Mouse (Mus musculus): Measurements from ENCODE around the gene Gpc1. TPM values are rescaled to one million over a fixed set of nuclear protein-coding genes. Genes with fewer than 3 reads are reported as not detected.

The Gpc1 gene
- polyA plus RNA-seq, 1 experiment from 2014 or later, result 61.3 TPM

DNA sequence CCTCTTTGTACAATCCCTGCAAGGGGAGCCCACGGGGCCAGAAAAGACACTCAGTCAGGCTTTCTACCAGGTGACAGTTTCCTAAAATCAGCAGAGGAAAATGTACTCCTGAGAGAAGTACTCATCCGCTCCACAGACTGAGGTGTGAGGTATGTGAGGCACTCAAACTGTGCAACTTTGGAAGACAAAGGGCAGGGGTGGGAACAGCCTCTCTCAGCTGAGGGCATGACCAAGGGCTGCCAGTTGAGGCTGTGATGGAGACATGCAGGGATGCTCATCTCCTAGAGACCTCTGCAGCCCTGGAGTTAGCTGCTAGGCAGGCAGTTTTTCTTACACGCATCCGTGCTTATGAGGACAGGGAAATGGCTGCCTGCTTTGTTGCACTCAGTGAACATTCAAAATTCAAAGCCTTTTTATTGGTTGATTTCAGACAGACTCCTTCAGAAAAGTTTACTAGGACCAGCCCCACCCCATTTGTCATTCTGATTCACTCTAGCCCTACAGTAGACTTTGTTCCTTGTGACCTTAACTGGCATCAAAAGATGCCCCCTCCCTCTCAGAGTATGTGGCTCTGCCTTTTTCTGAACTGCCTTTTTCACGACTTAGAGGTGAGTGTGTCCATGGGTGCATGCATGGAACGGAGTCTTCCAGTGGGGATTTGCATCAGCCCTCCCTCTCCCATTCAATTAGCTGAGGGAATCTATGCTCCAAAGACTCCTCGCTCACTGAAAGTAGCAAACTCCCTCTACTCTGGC, 57.6 kb downstream of the Gpc1 start:
- H3K4me1 ChIP-seq (replicated peaks), result no peaks in the 10 kb centered on the region
- no peaks in the 10 kb centered on the region for H3K9me3 ChIP-seq (replicated peaks)
- H3K4me3 ChIP-seq, result no peak overlapping the region
- no peak overlapping the region for H3K4me2 ChIP-seq
- H3K27ac ChIP-seq, result no peak overlapping the region
- no peak for ATAC-seq (replicated peaks; ENCODE audit: insufficient number of reproducible peaks, insufficient read depth, low FRiP score, low read depth)
- no peak overlapping the region for H3K9ac ChIP-seq
- H3K36me3 ChIP-seq, result no peaks in the 10 kb centered on the region
- 68% methylated on average over 7 of the region's 7 CpGs for WGBS
- peaks cover 5% of the 10 kb centered on the region; the same call in 1 of the 2 replicates for H3K27me3 ChIP-seq

DNA sequence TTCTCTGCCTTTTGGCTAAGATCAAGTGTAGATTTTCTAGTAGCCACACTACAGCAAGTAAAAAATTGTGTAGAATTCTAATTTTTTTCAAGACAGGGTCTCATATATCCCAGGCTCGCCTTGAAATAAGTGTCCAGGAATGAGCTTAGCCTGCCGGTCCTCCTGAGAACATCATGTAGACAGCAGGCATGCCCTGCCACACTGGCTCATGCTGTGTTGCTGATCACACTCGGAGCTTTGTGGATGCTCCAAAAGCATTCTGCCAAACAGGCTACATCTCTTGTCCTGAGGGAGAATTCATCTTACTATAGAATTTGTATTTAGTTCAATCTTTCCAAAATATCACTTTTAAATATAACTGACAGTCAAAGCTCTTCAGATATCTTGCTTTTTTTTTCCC, 61.3 kb downstream of the Gpc1 start:
- ATAC-seq (replicated peaks; ENCODE audit: insufficient number of reproducible peaks, insufficient read depth, low FRiP score, low read depth), result no peak
- no peaks in the 10 kb centered on the region for H3K9me3 ChIP-seq (replicated peaks)
- WGBS, result 59% methylated on average over 3 of the region's 3 CpGs

DNA sequence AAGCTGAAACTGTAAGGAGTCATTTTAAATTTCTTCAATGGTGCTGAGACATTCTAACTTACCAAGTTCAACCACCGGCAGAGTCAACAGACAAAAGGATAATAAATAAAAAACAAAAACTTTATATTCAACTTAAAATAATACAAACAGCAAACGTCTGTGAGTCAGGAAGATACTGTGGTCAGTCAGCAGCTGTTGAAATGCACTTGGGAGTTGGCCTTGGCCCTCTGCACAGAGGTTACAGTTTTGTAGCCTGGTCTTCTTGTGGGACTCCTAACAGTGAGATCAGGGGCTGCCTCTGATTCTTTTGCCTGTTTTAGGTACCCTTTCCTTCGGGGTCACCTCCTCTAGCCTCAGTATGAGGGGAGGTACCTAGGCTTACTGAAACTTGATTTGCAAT, 62.5 kb downstream of the Gpc1 start:
- H3K4me3 ChIP-seq, result no peak overlapping the region
- no peaks in the 10 kb centered on the region for H3K36me3 ChIP-seq
- ATAC-seq (replicated peaks; ENCODE audit: insufficient number of reproducible peaks, insufficient read depth, low FRiP score, low read depth), result no peak
- H3K27me3 ChIP-seq, result 0 out of 2 replicates have a peak, but pooled peaks cover 8% of the 10 kb centered on the region
- no peaks in the 10 kb centered on the region for H3K9me3 ChIP-seq (replicated peaks)
- no peak overlapping the region for H3K4me2 ChIP-seq
- no peak overlapping the region for H3K9ac ChIP-seq
- 61% methylated on average over 3 of the region's 3 CpGs for WGBS
- H3K27ac ChIP-seq, result no peak overlapping the region
- no peaks in the 10 kb centered on the region for H3K4me1 ChIP-seq (replicated peaks)

More for the DNA sequence above, 61.3 kb downstream of the Gpc1 start:
- Histone ChIP-seq H3K27ac (no peak overlapping the region), H3K27me3 (0 out of 2 replicates have a peak, but pooled peaks cover 3% of the 10 kb centered on the region), H3K4me1 (replicated peaks) (no peaks in the 10 kb centered on the region), H3K9ac (no peak overlapping the region), H3K4me3 (no peak overlapping the region), H3K36me3 (no peaks in the 10 kb centered on the region), H3K4me2 (no peak overlapping the region)

DNA sequence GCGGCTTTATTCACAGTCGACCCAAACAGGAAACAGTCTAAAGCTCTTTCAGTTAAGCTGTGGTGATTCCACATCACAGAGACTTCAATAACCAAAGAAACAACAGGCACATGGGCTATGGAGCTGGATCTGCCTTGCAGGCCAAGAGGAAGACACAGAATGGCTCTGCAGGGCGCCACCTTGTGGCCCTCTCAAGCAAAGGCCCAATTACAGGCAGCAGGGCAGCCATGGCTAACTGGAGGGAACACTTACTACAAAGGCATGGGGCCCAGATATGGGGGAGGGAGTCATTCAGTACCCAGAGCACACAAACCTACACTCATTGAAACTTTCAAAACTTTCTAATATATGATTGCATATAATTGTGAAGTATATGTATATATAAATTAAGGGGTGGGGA, 63.6 kb downstream of the Gpc1 start:
- Histone ChIP-seq H3K27ac (no peak overlapping the region), H3K9ac (no peak overlapping the region), H3K4me1 (replicated peaks) (no peaks in the 10 kb centered on the region), H3K4me3 (no peak overlapping the region), H3K9me3 (replicated peaks) (no peaks in the 10 kb centered on the region), H3K4me2 (no peak overlapping the region), H3K27me3 (peaks cover 12% of the 10 kb centered on the region; the same call in 1 of the 2 replicates), H3K36me3 (no peaks in the 10 kb centered on the region)
- ATAC-seq (replicated peaks; ENCODE audit: insufficient number of reproducible peaks, insufficient read depth, low FRiP score, low read depth), result 0 out of 2 replicates have a peak, but pooled peaks have one; percentile 58
- 10% methylated on average over 3 of the region's 3 CpGs for WGBS

DNA sequence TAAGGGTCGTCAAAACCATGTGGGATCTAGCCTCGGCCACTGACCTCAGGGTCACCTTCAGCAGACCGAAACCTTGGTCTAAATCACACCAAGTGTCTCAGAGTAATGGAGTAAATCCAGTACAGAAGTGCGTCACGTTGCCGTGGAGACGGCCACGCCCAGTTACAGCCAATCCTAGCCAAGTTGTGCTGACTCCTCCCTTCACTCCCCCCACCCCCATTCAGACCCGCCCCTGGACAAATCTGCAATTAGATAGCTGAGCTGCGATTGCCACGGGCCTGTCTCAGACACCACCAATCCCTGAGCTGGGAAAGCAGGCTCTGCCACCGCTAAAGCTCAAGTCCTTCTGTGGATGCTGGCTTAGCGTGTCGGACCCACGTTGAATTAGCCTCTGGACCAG, 71.3 kb downstream of the Gpc1 start, which contains the start of gene Ankmy1:
Ankmy1 (minus strand) TSS at position 121 of the 400 bp plus-strand sequence.
- WGBS, result 3% methylated on average over 15 of the region's 15 CpGs
- Histone ChIP-seq H3K4me1 (replicated peaks) (peaks cover 16% of the 10 kb centered on the region), H3K4me2 (peak within 1 kb of the TSS; percentile 51), H3K36me3 (no peaks in the 10 kb centered on the region), H3K4me3 (peak within 1 kb of the TSS; percentile 18), H3K9ac (no peak within 1 kb of the TSS), H3K27ac (no peak within 1 kb of the TSS), H3K27me3 (peaks cover 22% of the 10 kb centered on the region; the same call in 1 of the 2 replicates), H3K9me3 (replicated peaks) (no peaks in the 10 kb centered on the region)
- no peak for ATAC-seq (replicated peaks; ENCODE audit: insufficient number of reproducible peaks, insufficient read depth, low FRiP score, low read depth)

DNA sequence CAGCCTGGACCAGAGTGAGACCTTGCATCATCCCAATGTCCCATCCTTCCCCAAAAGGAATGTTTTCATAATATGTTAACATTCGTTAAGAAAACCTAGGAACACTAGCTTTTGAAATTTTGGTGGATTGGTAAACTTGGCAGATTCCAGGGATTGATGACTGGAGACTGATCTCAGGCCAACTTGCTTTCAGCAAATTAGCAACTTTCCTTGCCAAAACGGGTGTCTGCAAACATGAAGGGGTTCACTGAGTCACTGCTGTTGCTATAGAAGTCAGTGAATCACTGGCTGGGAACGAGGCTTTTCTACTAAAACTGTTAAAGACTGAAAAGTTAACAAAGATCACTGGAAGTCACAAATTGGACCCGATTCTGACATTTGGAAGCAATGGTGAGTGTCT, 72.2 kb downstream of the Gpc1 start:
- WGBS, result 68% methylated on average over 4 of the region's 4 CpGs
- H3K4me1 ChIP-seq (replicated peaks), result peaks cover 20% of the 10 kb centered on the region

DNA sequence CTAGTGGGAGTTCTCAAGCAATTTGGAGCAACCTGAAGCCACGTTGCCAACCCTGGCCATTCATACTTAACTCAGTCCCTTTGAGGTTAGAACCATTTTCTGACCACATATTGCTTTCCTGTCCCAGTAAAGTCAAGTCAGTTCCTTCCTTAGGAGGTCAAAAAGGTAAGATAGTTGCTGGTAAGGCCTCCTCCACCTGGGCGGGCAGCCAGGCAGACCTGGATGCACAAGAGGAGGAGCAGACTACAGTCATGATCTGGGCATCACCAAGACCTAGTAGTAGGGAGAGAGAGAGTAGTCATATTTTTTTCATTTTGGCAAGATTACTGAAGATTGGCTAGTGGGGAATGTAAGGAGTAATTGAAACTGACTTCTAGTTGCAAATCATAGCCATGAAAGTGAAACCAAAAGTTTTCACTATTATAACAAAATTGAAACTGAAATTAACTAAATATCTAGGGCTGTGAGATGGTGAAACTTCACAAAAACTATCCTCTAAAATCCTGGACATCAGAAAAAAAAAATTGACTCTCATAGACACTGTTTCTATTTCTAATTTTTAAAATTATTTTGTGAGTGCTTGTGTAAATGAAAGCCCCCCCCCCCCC, 74.4 kb downstream of the Gpc1 start:
- Histone ChIP-seq H3K36me3 (no peaks in the 10 kb centered on the region), H3K4me1 (replicated peaks) (peaks cover 34% of the 10 kb centered on the region), H3K27me3 (peaks cover 9% of the 10 kb centered on the region; the same call in 1 of the 2 replicates), H3K27ac (no peak overlapping the region), H3K4me2 (no peak overlapping the region), H3K9ac (no peak overlapping the region), H3K9me3 (replicated peaks) (no peaks in the 10 kb centered on the region), H3K4me3 (no peak overlapping the region)
- ATAC-seq (replicated peaks; ENCODE audit: insufficient number of reproducible peaks, insufficient read depth, low FRiP score, low read depth), result no peak
- WGBS, result 90% methylated on average over 2 of the region's 2 CpGs

More for the DNA sequence above, 72.2 kb downstream of the Gpc1 start:
- H3K4me2 ChIP-seq, result no peak overlapping the region
- no peak overlapping the region for H3K4me3 ChIP-seq
- peaks cover 17% of the 10 kb centered on the region; the same call in 1 of the 2 replicates for H3K27me3 ChIP-seq
- no peak for ATAC-seq (replicated peaks; ENCODE audit: insufficient number of reproducible peaks, insufficient read depth, low FRiP score, low read depth)
- H3K9me3 ChIP-seq (replicated peaks), result no peaks in the 10 kb centered on the region
- no peak overlapping the region for H3K9ac ChIP-seq
- no peak overlapping the region for H3K27ac ChIP-seq
- H3K36me3 ChIP-seq, result no peaks in the 10 kb centered on the region

DNA sequence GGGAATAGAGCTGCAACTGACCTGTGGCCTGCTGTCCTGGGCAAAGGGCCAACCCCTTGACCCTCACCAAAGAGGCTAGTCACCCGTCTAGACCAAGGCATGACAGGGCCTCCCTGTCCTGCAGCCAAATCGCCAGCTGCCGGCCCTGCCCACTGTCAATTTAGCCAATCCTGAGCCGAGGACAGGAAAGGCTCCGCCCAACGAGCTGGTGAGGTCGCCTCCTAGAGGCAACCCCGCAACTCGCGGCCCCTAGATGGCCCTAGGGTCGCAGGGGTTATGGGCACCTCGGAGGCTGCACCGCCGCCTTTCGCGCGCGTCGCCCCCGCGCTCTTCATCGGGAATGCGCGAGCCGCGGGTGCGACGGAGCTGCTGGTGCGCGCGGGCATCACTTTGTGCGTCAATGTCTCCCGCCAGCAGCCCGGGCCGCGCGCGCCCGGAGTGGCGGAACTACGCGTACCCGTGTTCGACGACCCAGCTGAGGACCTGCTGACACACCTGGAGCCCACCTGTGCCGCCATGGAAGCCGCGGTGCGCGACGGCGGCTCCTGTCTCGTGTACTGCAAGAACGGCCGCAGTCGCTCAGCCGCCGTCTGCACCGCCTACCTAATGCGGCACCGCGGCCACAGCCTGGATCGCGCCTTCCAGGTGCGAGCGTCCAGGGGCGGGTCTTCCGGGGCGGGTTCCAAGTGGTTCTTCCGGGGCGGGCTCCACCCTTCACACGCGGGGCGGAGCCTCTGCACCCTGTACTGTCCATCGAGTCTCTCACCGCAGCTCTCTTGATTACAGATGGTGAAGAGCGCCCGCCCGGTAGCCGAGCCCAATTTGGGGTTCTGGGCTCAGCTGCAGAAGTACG, 75.6 kb downstream of the Gpc1 start, which contains the start of gene Dusp28:
Dusp28 (plus strand) TSS at position 203 of the 853 bp plus-strand sequence.
- no peaks in the 10 kb centered on the region for H3K36me3 ChIP-seq
- H3K4me2 ChIP-seq, result peak within 1 kb of the TSS; percentile 90
- peak within 1 kb of the TSS; percentile 94 for H3K27ac ChIP-seq
- H3K9me3 ChIP-seq (replicated peaks), result no peaks in the 10 kb centered on the region
- peak; percentile 90 for ATAC-seq (replicated peaks; ENCODE audit: insufficient number of reproducible peaks, insufficient read depth, low FRiP score, low read depth)
- H3K9ac ChIP-seq, result peak within 1 kb of the TSS; percentile 72
- H3K27me3 ChIP-seq, result peaks cover 3% of the 10 kb centered on the region; the same call in 1 of the 2 replicates
- peak within 1 kb of the TSS; percentile 79 for H3K4me3 ChIP-seq
- peaks cover 42% of the 10 kb centered on the region for H3K4me1 ChIP-seq (replicated peaks)
- under 1% methylated on average over 81 of the region's 81 CpGs for WGBS

DNA sequence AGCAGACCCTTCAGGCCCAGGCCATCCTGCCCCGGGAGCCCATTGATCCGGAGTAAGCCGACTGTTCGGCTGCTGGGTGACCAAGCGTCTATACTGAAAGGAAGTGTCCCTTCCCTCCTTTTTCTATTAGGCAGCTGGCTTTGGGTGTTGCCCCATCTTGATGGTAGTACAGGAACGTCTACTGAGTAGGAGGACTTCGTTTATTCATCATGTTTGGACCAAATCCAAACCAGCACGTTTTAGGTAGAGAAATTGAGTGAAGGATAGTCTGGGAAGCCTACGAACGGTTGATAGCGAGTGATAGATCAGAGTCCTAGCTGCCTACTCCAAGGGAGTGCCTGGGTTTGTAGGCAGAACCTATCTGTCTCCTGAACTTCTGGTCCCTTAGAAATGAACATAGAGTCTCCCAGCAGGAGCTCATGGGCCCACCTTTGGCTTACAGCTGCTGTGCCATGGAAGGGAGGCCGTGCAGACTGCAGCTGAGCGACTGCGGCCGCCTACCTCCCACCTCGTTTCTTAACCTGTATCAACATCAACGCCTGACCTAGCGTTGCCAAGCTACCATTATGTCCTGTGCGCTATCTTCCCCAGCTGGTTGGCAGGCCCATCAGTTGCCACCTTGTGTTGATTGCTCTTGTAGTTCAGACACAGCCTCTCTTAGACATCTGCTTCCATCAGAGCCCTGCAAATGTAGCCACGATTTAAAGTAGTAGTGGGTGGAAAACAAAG, 76.4 kb downstream of the Gpc1 start:
- 38% methylated on average over 20 of the region's 20 CpGs for WGBS
- Histone ChIP-seq H3K4me1 (replicated peaks) (peaks cover 47% of the 10 kb centered on the region), H3K4me3 (peak overlapping the region; percentile 79), H3K27me3 (no peaks in the 10 kb centered on the region), H3K4me2 (peak overlapping the region; percentile 90), H3K9ac (peak overlapping the region; percentile 72), H3K27ac (peak overlapping the region; percentile 94), H3K36me3 (no peaks in the 10 kb centered on the region), H3K9me3 (replicated peaks) (no peaks in the 10 kb centered on the region)
- ATAC-seq (replicated peaks; ENCODE audit: insufficient number of reproducible peaks, insufficient read depth, low FRiP score, low read depth), result no peak

DNA sequence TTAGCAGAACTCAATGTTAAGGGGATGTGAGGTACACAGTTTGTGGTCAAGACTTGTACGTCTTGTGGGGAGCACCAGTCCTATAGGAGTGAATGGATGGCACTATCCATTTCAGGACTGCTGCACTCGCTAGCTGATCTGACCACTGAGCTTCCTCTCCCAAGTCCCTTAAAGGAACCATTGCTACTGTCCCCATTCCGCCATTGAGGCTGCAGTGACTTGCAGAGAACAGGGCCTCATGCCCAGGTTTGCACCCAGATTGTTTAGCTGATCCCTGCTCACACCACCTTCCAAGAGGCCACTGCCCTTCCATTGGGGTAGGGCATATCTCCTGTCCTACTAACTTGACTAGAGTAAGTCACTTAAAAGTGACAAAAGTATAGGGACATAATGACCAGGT, 77.2 kb downstream of the Gpc1 start:
- Histone ChIP-seq H3K9ac (no peak overlapping the region), H3K36me3 (no peaks in the 10 kb centered on the region), H3K4me2 (no peak overlapping the region), H3K4me1 (replicated peaks) (peaks cover 46% of the 10 kb centered on the region), H3K27me3 (no peaks in the 10 kb centered on the region), H3K4me3 (no peak overlapping the region), H3K27ac (no peak overlapping the region), H3K9me3 (replicated peaks) (no peaks in the 10 kb centered on the region)
- WGBS, result 91% methylated on average over 3 of the region's 3 CpGs
- ATAC-seq (replicated peaks; ENCODE audit: insufficient number of reproducible peaks, insufficient read depth, low FRiP score, low read depth), result no peak
